Mouse (Mus musculus): ENCODE measurements at regions not wholly inside any gene's neighbourhood (a gene's known extent, or its start where the extent isn't known, plus 50 kb on each side); places are given as distances from the start of the nearest gene placed in this dataset.
"Not testable (repeated sequence)": the region's sequence is repeated elsewhere in the genome, so short reads cannot be mapped to it uniquely, and the experiment has no call there.

DNA sequence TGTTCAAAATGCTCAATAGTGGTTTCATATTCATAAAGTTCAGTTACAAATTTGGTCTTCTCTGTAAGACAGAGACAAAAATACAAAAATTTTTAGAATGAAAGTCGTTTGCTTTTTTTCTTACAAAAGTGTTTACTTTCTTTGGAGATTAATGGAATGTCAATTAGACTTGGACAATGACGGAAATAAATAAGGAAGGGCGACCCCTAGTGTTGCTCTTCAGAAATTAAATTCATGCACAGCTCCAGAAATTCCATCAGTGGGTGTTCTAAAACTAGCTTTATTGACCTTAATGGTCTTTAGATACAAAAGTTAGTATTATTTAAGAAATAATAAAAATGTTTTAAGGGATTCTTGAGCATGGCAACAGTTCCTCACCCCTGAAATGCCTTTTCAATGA lies 141.8 kb upstream of the Lama2 start:
- 4% methylated on average over 3 of the region's 3 CpGs for WGBS
- TF ChIP-seq CTCF (IDR thresholded peaks at IDR 0.05; ENCODE audit: borderline replicate concordance, insufficient read depth, low read depth, low read length) (peak; percentile 40; the same call in 1 of the 2 replicates), POLR2A (IDR thresholded peaks at IDR 0.05; ENCODE audit: borderline replicate concordance, insufficient read depth, low read length) (no peak)
- Histone ChIP-seq H3K4me3 (replicated peaks; ENCODE audit: insufficient read depth, low read depth, low read length) (no peak overlapping the region), H3K27ac (ENCODE audit: insufficient read depth, low read length) (no peak overlapping the region), H3K4me1 (ENCODE audit: control insufficient read depth, insufficient read depth, low read length) (no peaks in the 10 kb centered on the region), H3K27me3 (ENCODE audit: control insufficient read depth, insufficient read depth, low read length) (no peaks in the 10 kb centered on the region)
- DNase-seq: peak in 1 of 2 experiments; percentile 5

DNA sequence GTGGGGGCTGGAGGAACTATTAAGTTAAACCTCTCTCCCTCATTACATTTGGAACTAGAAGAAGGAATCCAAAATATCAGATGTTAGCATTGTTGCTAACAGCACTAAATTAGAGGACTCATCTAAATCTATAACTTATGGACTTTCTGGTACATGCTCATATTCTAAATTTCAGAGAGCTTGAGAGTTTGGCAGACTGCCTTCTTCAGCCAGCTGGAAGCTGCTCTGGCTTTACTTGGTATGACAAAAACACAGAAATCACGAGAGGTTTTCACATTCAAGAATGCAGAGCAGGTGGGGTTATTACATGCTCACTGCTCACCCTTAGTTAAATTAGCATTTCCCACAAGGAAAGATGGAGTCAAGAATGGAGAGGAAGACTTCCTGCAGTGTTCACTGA lies 182.8 kb upstream of the Lama2 start:
- whole genome bisulfite sequencing: 2% methylated on average over 1 of the region's 1 CpGs
- H3K27me3 ChIP-seq (ENCODE audit: control insufficient read depth, insufficient read depth, low read length): no peaks in the 10 kb centered on the region
- H3K27ac ChIP-seq (ENCODE audit: insufficient read depth, low read length): no peak overlapping the region
- TF ChIP-seq CTCF (IDR thresholded peaks at IDR 0.05; ENCODE audit: borderline replicate concordance, insufficient read depth, low read depth, low read length) (no peak), POLR2A (IDR thresholded peaks at IDR 0.05; ENCODE audit: borderline replicate concordance, insufficient read depth, low read length) (no peak)
- H3K4me1 ChIP-seq (ENCODE audit: control insufficient read depth, insufficient read depth, low read length): no peaks in the 10 kb centered on the region
- no peak overlapping the region for H3K4me3 ChIP-seq (replicated peaks; ENCODE audit: insufficient read depth, low read depth, low read length)
- no peak for DNase-seq

DNA sequence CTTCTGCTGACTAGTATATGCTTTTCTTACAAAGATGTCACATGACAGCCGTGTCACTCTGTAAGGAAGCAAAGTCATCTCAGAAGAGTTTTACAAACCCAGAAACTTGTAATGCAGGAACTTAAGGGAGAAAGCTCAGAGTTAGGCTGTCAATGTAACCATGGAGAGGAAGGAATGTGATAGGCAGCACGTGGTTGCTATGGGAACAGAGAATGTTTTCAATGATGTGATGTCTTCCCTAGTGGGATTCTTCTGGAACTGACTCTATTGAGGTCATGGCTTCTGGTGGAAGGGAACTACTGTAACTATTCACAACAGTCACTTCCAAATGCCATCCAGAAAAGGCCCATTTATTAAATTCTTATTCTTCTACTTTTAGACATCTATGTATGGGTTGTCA lies 190.0 kb upstream of the Lama2 start:
- DNase-seq: no peak
- TF ChIP-seq POLR2A (IDR thresholded peaks at IDR 0.05; ENCODE audit: borderline replicate concordance, insufficient read depth, low read length) (no peak), CTCF (IDR thresholded peaks at IDR 0.05; ENCODE audit: borderline replicate concordance, insufficient read depth, low read depth, low read length) (no peak)
- H3K27me3 ChIP-seq (ENCODE audit: control insufficient read depth, insufficient read depth, low read length): no peaks in the 10 kb centered on the region
- no peak overlapping the region for H3K27ac ChIP-seq (ENCODE audit: insufficient read depth, low read length)
- no peak overlapping the region for H3K4me3 ChIP-seq (replicated peaks; ENCODE audit: insufficient read depth, low read depth, low read length)
- 37% methylated on average over 2 of the region's 2 CpGs for WGBS
- no peaks in the 10 kb centered on the region for H3K4me1 ChIP-seq (ENCODE audit: control insufficient read depth, insufficient read depth, low read length)

DNA sequence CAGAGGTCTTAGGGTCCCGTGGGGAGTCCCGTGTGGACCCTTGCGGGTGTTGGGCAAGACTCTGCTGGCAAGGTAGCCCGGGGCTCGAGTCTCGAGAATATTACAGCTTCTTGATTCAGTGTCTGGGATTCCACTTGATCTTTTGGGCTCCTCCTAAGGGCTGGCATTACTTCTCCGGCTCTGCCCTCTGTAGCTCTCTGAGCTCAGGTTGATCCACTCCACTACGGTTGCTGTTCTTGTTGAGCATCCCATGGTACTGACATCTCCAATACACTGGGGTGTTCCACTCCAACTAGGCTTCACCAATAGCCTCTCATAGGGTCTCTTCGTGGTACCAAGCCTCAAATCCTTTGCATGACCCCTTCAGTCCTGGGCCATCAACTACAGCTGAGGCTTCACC lies 206.1 kb upstream of the Lama2 start:
- not testable (repeated sequence) for H3K4me3 ChIP-seq (replicated peaks; ENCODE audit: insufficient read depth, low read depth, low read length); H3K27me3 ChIP-seq (ENCODE audit: control insufficient read depth, insufficient read depth, low read length); DNase-seq; H3K4me1 ChIP-seq (ENCODE audit: control insufficient read depth, insufficient read depth, low read length); H3K27ac ChIP-seq (ENCODE audit: insufficient read depth, low read length)
- WGBS: 95% methylated on average over 8 of the region's 9 CpGs

DNA sequence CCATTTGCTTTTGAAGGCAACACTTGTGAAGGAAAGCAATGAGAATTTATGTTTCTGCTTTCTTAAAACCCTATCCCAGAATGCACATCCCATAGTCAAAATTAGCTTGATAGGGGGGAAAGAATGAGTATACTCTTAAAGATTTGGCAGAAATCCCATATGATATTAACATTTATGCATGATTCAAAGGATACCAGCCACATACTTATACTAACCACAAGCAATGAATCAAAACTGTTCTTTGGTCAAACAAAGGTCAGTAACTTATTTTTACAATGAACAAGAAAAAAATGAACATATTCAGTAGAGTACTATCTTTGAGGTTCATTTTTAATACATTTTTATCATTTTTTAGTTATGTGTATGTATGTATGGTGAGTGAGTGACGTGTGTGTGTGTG lies 208.8 kb upstream of the Lama2 start:
- no peak overlapping the region for H3K27ac ChIP-seq (ENCODE audit: insufficient read depth, low read length)
- no peak overlapping the region for H3K4me3 ChIP-seq (replicated peaks; ENCODE audit: insufficient read depth, low read depth, low read length)
- TF ChIP-seq CTCF (IDR thresholded peaks at IDR 0.05; ENCODE audit: borderline replicate concordance, insufficient read depth, low read depth, low read length): no peak
- no peak for TF ChIP-seq POLR2A (IDR thresholded peaks at IDR 0.05; ENCODE audit: borderline replicate concordance, insufficient read depth, low read length)
- 83% methylated on average over 1 of the region's 1 CpGs for WGBS
- no peaks in the 10 kb centered on the region for H3K27me3 ChIP-seq (ENCODE audit: control insufficient read depth, insufficient read depth, low read length)
- DNase-seq: no peak
- no peaks in the 10 kb centered on the region for H3K4me1 ChIP-seq (ENCODE audit: control insufficient read depth, insufficient read depth, low read length)

DNA sequence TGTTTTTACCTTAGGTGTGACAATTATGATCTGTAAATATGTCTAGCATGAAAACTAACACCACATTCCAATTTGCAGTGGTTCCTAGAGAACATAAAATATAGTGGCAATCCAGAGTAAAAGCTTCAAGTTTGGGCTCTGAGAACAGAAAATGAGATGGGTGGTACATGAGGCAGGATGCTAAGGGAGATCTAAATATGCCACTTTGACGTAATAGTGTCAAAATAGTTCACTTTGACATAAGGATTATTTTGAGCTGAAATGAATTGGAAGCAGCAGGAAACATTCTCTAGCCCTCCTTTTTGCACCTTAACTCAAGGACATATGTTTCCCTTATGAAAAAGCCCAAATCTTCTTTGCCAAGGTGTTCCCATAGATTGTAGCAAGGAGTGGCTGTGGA lies 219.1 kb upstream of the Lama2 start:
- Histone ChIP-seq H3K27ac (ENCODE audit: insufficient read depth, low read length) (no peak overlapping the region), H3K4me1 (ENCODE audit: control insufficient read depth, insufficient read depth, low read length) (no peaks in the 10 kb centered on the region), H3K27me3 (ENCODE audit: control insufficient read depth, insufficient read depth, low read length) (no peaks in the 10 kb centered on the region), H3K4me3 (replicated peaks; ENCODE audit: insufficient read depth, low read depth, low read length) (no peak overlapping the region)
- no peak for DNase-seq
- TF ChIP-seq CTCF (IDR thresholded peaks at IDR 0.05; ENCODE audit: borderline replicate concordance, insufficient read depth, low read depth, low read length): no peak
- no peak for TF ChIP-seq POLR2A (IDR thresholded peaks at IDR 0.05; ENCODE audit: borderline replicate concordance, insufficient read depth, low read length)
- 76% methylated on average over 1 of the region's 1 CpGs for WGBS

DNA sequence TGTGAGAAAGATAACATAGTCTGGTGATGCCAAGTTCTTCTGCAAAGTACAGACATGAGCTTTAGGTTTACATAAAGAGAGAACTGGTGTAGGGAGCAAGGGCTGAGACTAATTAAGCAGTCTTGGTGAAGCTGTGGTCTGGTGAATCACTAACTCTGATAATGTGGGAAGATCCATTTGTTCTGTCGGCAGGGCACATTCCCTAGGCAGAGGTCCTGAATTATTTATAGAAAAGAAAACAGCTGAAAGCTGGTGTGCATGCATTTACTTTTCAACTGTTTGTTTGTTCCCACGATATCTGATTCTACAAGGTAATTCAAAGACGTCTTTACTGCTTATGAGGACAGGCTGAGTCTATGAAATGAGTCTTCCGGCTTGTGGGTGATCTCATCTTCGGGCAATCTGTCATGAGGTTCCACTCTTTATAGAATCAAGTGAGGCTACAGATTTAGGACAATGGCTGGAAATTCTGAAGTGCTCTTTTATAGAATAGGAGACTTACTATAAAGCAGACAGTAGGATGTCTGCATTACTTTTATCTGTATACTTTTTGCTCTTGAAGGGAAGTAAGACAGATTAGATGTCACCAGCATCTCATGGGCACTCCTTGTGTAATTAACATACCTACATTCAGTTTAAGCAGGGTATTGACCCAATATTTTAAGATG lies 221.6 kb upstream of the Lama2 start:
- 81% methylated on average over 5 of the region's 5 CpGs for WGBS
- Histone ChIP-seq H3K4me3 (replicated peaks; ENCODE audit: insufficient read depth, low read depth, low read length) (no peak overlapping the region), H3K27ac (ENCODE audit: insufficient read depth, low read length) (no peak overlapping the region), H3K27me3 (ENCODE audit: control insufficient read depth, insufficient read depth, low read length) (no peaks in the 10 kb centered on the region), H3K4me1 (ENCODE audit: control insufficient read depth, insufficient read depth, low read length) (no peaks in the 10 kb centered on the region)
- no peak for DNase-seq
- TF ChIP-seq POLR2A (IDR thresholded peaks at IDR 0.05; ENCODE audit: borderline replicate concordance, insufficient read depth, low read length): no peak
- TF ChIP-seq CTCF (IDR thresholded peaks at IDR 0.05; ENCODE audit: borderline replicate concordance, insufficient read depth, low read depth, low read length): no peak

DNA sequence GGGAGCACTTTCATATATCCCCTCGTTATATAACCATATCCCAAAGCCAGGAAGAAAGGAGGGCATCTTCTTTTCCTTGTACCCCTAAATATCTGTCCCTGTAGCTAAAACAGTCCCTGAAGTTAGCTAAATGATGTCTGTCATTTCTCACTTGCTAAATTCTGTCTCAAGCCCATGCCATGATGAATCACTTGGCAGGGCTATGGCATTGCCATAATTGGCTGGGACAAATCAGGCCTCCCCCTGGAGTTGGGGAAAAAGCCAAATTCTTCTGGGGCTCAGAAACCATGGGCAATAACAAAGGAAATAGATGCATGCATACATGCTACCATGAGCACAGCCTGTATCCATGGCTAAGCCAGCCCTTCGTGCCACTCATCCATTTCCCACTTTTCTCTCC lies 223.5 kb upstream of the Lama2 start:
- no peak overlapping the region for H3K27ac ChIP-seq (ENCODE audit: insufficient read depth, low read length)
- H3K4me1 ChIP-seq (ENCODE audit: control insufficient read depth, insufficient read depth, low read length): no peaks in the 10 kb centered on the region
- DNase-seq: peak in 1 of 2 experiments; percentile 3
- no peaks in the 10 kb centered on the region for H3K27me3 ChIP-seq (ENCODE audit: control insufficient read depth, insufficient read depth, low read length)
- H3K4me3 ChIP-seq (replicated peaks; ENCODE audit: insufficient read depth, low read depth, low read length): no peak overlapping the region
- TF ChIP-seq CTCF (IDR thresholded peaks at IDR 0.05; ENCODE audit: borderline replicate concordance, insufficient read depth, low read depth, low read length) (no peak), POLR2A (IDR thresholded peaks at IDR 0.05; ENCODE audit: borderline replicate concordance, insufficient read depth, low read length) (no peak)
- 41% methylated on average over 2 of the region's 2 CpGs for WGBS
